Mouse (Mus musculus): ENCODE results near the gene Phlpp1.

Phlpp1 gene

GRCm38 (mm10) chr1:106145055-106145454 is 26.5 kb upstream of the Phlpp1 start:
- no peaks in the 10 kb centered on the region for H3K27me3 ChIP-seq (ENCODE audit: insufficient read depth, low read length)
- no peak overlapping the region for H3K4me3 ChIP-seq (replicated peaks; ENCODE audit: low read length)
- H3K4me1 ChIP-seq (replicated peaks; ENCODE audit: low read depth, low read length) = no peaks in the 10 kb centered on the region
- no peaks in the 10 kb centered on the region for H3K36me3 ChIP-seq (ENCODE audit: insufficient read depth, low read length)
- H3K9me3 ChIP-seq (ENCODE audit: low read length) = peaks cover 10% of the 10 kb centered on the region
- TF ChIP-seq POU5F1 (IDR thresholded peaks at IDR 0.05; ENCODE audit: borderline replicate concordance, low read length) = no peak
- no peak for TF ChIP-seq NANOG (IDR thresholded peaks at IDR 0.05; ENCODE audit: borderline replicate concordance, low read length)
- TF ChIP-seq CTCF (conservative IDR thresholded peaks at IDR 0.05; ENCODE audit: low read length) = no peak

GRCm38 (mm10) chr1:106145565-106146190 is 25.9 kb upstream of the Phlpp1 start:
- H3K27me3 ChIP-seq (ENCODE audit: insufficient read depth, low read length) = no peaks in the 10 kb centered on the region
- TF ChIP-seq CTCF (conservative IDR thresholded peaks at IDR 0.05; ENCODE audit: low read length) = no peak
- TF ChIP-seq NANOG (IDR thresholded peaks at IDR 0.05; ENCODE audit: borderline replicate concordance, low read length) = no peak
- no peak for TF ChIP-seq POU5F1 (IDR thresholded peaks at IDR 0.05; ENCODE audit: borderline replicate concordance, low read length)
- H3K4me1 ChIP-seq (replicated peaks; ENCODE audit: low read depth, low read length) = no peaks in the 10 kb centered on the region
- no peaks in the 10 kb centered on the region for H3K36me3 ChIP-seq (ENCODE audit: insufficient read depth, low read length)
- H3K9me3 ChIP-seq (ENCODE audit: low read length) = peaks cover 10% of the 10 kb centered on the region
- H3K4me3 ChIP-seq (replicated peaks; ENCODE audit: low read length) = no peak overlapping the region

DNA sequence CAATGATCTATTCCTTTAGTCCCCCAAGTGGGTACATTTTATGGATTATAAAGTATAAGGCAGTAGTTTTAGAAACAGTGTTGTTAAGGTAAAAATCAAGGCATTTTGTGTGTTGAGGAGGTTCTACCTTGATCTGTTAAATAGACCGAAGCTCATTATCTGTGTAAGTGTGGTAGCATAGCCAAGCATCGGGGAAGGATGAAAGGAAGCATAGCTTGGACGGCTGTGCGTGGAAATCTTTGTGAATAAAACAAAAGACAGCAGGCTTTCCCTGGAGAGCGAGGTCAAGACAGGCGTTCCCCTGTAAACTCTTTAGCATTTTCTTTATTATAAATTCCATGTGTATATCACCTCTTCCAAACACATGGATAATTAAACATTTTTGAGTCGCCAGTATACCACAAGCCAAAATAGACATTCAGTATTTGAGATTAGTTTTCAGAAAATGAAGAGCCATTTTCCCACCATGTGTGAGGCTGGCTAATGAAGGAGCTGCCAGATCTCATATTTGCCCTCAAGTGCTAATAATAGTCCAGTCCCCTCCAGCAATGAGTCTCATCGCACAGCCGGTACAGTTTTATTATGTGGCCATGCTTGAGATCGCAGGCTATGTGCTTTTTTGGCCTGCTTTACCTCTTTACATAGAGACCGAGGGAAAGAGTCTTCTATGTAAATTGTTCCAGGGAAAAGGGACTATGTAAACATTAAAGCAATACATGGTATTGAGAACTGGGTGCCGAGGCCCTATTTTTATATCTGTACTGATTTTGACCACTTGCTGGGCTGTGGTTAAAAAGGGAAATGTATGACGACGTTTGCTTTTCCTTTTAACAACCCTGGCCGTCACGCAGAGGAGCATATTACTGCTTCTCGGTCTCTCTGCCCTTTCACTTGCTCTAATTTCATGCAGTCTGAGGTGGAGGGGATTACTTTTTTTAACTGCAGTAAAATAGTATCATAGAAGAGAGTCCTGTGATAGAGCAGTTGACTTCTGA is 22.9 kb upstream of the Phlpp1 start:
- Histone ChIP-seq H3K4me3 (replicated peaks; ENCODE audit: low read length) (no peak overlapping the region), H3K4me1 (replicated peaks; ENCODE audit: low read depth, low read length) (no peaks in the 10 kb centered on the region), H3K9me3 (ENCODE audit: low read length) (no peaks in the 10 kb centered on the region), H3K36me3 (ENCODE audit: insufficient read depth, low read length) (no peaks in the 10 kb centered on the region), H3K27me3 (ENCODE audit: insufficient read depth, low read length) (no peaks in the 10 kb centered on the region)
- TF ChIP-seq NANOG (IDR thresholded peaks at IDR 0.05; ENCODE audit: borderline replicate concordance, low read length) = no peak
- TF ChIP-seq POU5F1 (IDR thresholded peaks at IDR 0.05; ENCODE audit: borderline replicate concordance, low read length) = no peak
- no peak for TF ChIP-seq CTCF (conservative IDR thresholded peaks at IDR 0.05; ENCODE audit: low read length)

DNA sequence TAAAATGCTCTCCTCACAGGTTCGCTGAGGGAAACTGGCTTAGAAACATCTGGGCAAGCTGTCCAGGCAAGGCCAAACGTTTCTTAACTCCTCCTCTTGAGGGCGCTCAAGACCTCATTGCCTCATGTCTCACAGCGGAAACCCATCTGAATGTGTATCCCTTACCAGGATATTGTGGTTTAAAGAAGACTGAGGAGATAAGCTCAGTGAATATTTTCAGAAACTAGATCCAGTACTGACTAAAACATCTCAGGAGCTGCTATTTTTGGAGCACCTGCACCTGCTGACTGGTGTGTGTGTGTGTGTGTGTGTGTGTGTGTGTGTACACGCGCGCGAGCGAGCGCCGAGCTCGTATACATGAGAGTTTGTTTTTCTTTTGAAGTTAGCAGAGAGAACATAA is 19.7 kb upstream of the Phlpp1 start:
- Histone ChIP-seq H3K27me3 (ENCODE audit: insufficient read depth, low read length) (no peaks in the 10 kb centered on the region), H3K36me3 (ENCODE audit: insufficient read depth, low read length) (no peaks in the 10 kb centered on the region), H3K4me3 (replicated peaks; ENCODE audit: low read length) (no peak overlapping the region), H3K4me1 (replicated peaks; ENCODE audit: low read depth, low read length) (no peaks in the 10 kb centered on the region), H3K9me3 (ENCODE audit: low read length) (no peaks in the 10 kb centered on the region)
- TF ChIP-seq CTCF (conservative IDR thresholded peaks at IDR 0.05; ENCODE audit: low read length) = peak; percentile 59
- no peak for TF ChIP-seq NANOG (IDR thresholded peaks at IDR 0.05; ENCODE audit: borderline replicate concordance, low read length)
- TF ChIP-seq POU5F1 (IDR thresholded peaks at IDR 0.05; ENCODE audit: borderline replicate concordance, low read length) = no peak

DNA sequence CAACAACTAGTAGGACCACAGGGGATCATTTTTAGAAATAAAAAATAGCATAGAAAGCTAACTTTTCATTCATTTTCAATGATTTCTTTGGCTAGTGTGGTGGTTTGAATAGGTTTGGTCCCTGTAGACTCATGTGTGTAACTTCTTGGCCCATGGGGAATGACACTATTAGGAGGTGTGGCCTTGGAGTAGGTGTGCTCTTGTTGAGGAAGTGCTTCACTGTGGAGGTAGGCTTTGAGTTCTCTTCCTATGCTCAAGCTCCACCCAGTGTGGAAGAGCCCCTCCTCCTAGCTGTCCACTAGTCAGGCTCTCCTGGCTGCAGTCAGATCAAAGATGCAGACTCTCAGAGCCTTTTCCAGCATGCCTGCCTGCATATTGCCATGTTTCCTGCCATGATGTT is 18.8 kb upstream of the Phlpp1 start:
- no peaks in the 10 kb centered on the region for H3K9me3 ChIP-seq (ENCODE audit: low read length)
- no peaks in the 10 kb centered on the region for H3K27me3 ChIP-seq (ENCODE audit: insufficient read depth, low read length)
- no peaks in the 10 kb centered on the region for H3K36me3 ChIP-seq (ENCODE audit: insufficient read depth, low read length)
- H3K4me1 ChIP-seq (replicated peaks; ENCODE audit: low read depth, low read length) = no peaks in the 10 kb centered on the region
- TF ChIP-seq NANOG (IDR thresholded peaks at IDR 0.05; ENCODE audit: borderline replicate concordance, low read length) (no peak), POU5F1 (IDR thresholded peaks at IDR 0.05; ENCODE audit: borderline replicate concordance, low read length) (no peak), CTCF (conservative IDR thresholded peaks at IDR 0.05; ENCODE audit: low read length) (no peak)
- H3K4me3 ChIP-seq (replicated peaks; ENCODE audit: low read length) = no peak overlapping the region

GRCm38 (mm10) chr1:106154590-106154989 is 17.0 kb upstream of the Phlpp1 start:
- H3K36me3 ChIP-seq (ENCODE audit: insufficient read depth, low read length) = no peaks in the 10 kb centered on the region
- no peaks in the 10 kb centered on the region for H3K4me1 ChIP-seq (replicated peaks; ENCODE audit: low read depth, low read length)
- H3K27me3 ChIP-seq (ENCODE audit: insufficient read depth, low read length) = no peaks in the 10 kb centered on the region
- TF ChIP-seq CTCF (conservative IDR thresholded peaks at IDR 0.05; ENCODE audit: low read length) (no peak), POU5F1 (IDR thresholded peaks at IDR 0.05; ENCODE audit: borderline replicate concordance, low read length) (no peak), NANOG (IDR thresholded peaks at IDR 0.05; ENCODE audit: borderline replicate concordance, low read length) (no peak)
- no peaks in the 10 kb centered on the region for H3K9me3 ChIP-seq (ENCODE audit: low read length)
- H3K4me3 ChIP-seq (replicated peaks; ENCODE audit: low read length) = no peak overlapping the region

DNA sequence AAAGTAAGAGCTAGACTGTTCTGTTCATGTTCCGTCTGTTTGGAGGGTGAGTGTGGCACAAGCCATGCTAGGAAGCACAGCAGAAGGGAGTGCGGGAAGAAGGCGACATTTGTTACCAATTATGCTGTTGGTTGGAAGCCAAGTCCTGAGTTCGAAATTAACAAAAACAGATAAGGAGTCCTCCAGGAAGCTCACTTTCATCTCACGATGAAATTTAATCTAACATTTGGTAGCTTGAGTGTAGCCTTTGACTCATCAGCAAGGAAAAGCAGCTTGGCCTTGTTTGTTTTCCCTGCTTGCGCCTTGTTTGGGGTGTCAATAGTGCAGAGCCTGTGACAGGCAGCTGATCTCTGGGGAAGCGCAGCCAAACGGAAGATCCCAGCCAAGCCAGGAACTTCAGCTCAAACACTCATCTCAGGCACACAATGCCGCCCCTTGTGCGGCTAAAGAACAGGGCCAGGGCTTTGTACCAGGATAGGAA is 16.4 kb upstream of the Phlpp1 start:
- TF ChIP-seq CTCF (conservative IDR thresholded peaks at IDR 0.05; ENCODE audit: low read length) = no peak
- no peak for TF ChIP-seq POU5F1 (IDR thresholded peaks at IDR 0.05; ENCODE audit: borderline replicate concordance, low read length)
- TF ChIP-seq NANOG (IDR thresholded peaks at IDR 0.05; ENCODE audit: borderline replicate concordance, low read length) = no peak
- no peak overlapping the region for H3K4me3 ChIP-seq (replicated peaks; ENCODE audit: low read length)
- no peaks in the 10 kb centered on the region for H3K27me3 ChIP-seq (ENCODE audit: insufficient read depth, low read length)
- H3K9me3 ChIP-seq (ENCODE audit: low read length) = no peaks in the 10 kb centered on the region
- no peaks in the 10 kb centered on the region for H3K4me1 ChIP-seq (replicated peaks; ENCODE audit: low read depth, low read length)
- no peaks in the 10 kb centered on the region for H3K36me3 ChIP-seq (ENCODE audit: insufficient read depth, low read length)

GRCm38 (mm10) chr1:106155702-106156101 is 15.8 kb upstream of the Phlpp1 start:
- H3K4me1 ChIP-seq (replicated peaks; ENCODE audit: low read depth, low read length) = no peaks in the 10 kb centered on the region
- TF ChIP-seq CTCF (conservative IDR thresholded peaks at IDR 0.05; ENCODE audit: low read length) (no peak), NANOG (IDR thresholded peaks at IDR 0.05; ENCODE audit: borderline replicate concordance, low read length) (no peak), POU5F1 (IDR thresholded peaks at IDR 0.05; ENCODE audit: borderline replicate concordance, low read length) (no peak)
- no peaks in the 10 kb centered on the region for H3K36me3 ChIP-seq (ENCODE audit: insufficient read depth, low read length)
- no peaks in the 10 kb centered on the region for H3K9me3 ChIP-seq (ENCODE audit: low read length)
- H3K27me3 ChIP-seq (ENCODE audit: insufficient read depth, low read length) = no peaks in the 10 kb centered on the region
- no peak overlapping the region for H3K4me3 ChIP-seq (replicated peaks; ENCODE audit: low read length)

Data from E14TG2a.4 (cell line).